Comparison of ENCODE assay signal across 9 mouse cellular contexts in genomic region chr8:89045218-89045601, GRCm38 (mm10). TPM values are rescaled to one million over a fixed set of nuclear protein-coding genes. Genes with fewer than 3 reads are reported as not detected.
A peak's percentile ranks its signal among the peaks of the same experiment; 100 is the strongest.
DNase-seq lines count a peak whose midpoint lies in the region; ATAC-seq and TF ChIP-seq lines count a peak whose summit lies in the region.
"Had no signal": no experiment of that assay in that cellular context is flagged by ENCODE, and none has a peak within 500 bp of the region (broad histone marks: within the 10 kb centered on the region; RNA-seq: fewer than 3 reads in every experiment).

No protein-coding gene starts in this region.

- ATAC-seq in cerebellum, adult (ENCODE audit: insufficient number of reproducible peaks, low FRiP score, low TSS enrichment), result no peak
- no peak for ATAC-seq in hindbrain, postnatal 0 days
- no peak for ATAC-seq in midbrain, embryonic 11.5 days (ENCODE audit: low FRiP score)

- TF ChIP-seq CTCF in hindbrain, postnatal 0 days (IDR thresholded peaks at IDR 0.05; ENCODE audit: low read depth), result no peak

- H3K4me3 ChIP-seq in hindbrain, postnatal 0 days (ENCODE audit: low read length), result peak overlapping the region; percentile 52
- H3K4me3 ChIP-seq in midbrain, embryonic 11.5 days (ENCODE audit: low read depth, low read length), result peak overlapping the region; percentile 89

- H3K36me3 ChIP-seq in hindbrain, postnatal 0 days (ENCODE audit: insufficient read depth, low read length), result no peaks in the 10 kb centered on the region
- H3K36me3 ChIP-seq in midbrain, embryonic 11.5 days (ENCODE audit: control insufficient read depth, insufficient read depth, low read length), result no peaks in the 10 kb centered on the region

- 2% methylated on average over 29 of the region's 30 CpGs for WGBS in hindbrain, postnatal 0 days
- WGBS in midbrain, embryonic 11.5 days, result 0% methylated on average over 29 of the region's 30 CpGs

- peak overlapping the region; percentile 72 for H3K4me2 ChIP-seq in hindbrain, postnatal 0 days (ENCODE audit: low read depth, low read length)
- peak overlapping the region; percentile 75 for H3K4me2 ChIP-seq in midbrain, embryonic 11.5 days

- H3K9ac ChIP-seq in hindbrain, postnatal 0 days (replicated peaks; ENCODE audit: low read length), result no peak overlapping the region
- H3K9ac ChIP-seq in midbrain, embryonic 11.5 days (ENCODE audit: low read length), result peak overlapping the region; percentile 81

- H3K27me3 ChIP-seq in hindbrain, postnatal 0 days (ENCODE audit: insufficient read depth, low read length), result peaks cover 31% of the 10 kb centered on the region
- peaks cover 27% of the 10 kb centered on the region for H3K27me3 ChIP-seq in midbrain, embryonic 11.5 days (ENCODE audit: control insufficient read depth, insufficient read depth, low read length)

- DNase-seq in cerebellum, postnatal 10 days, result peak; percentile 53 to 58
- peak; percentile 77 for DNase-seq in embryo, embryonic 10.5 days (ENCODE audit: low spot score)
- DNase-seq in hindbrain, postnatal 0 days (ENCODE audit: low spot score), result no peak
- no peak for DNase-seq in midbrain, embryonic 11.5 days (ENCODE audit: low spot score, missing footprints)
- no peak for DNase-seq in spleen, postnatal 4 days (ENCODE audit: low spot score in 2 of 2)
- DNase-seq in thymus, postnatal 4 days, result no peak
- DNase-seq in layer of hippocampus, adult 9-11 months, result no peak
- DNase-seq: adrenal gland, postnatal 10 days had no signal

- no peaks in the 10 kb centered on the region for H3K9me3 ChIP-seq in hindbrain, postnatal 0 days (ENCODE audit: low read length)
- H3K9me3 ChIP-seq in midbrain, embryonic 11.5 days (ENCODE audit: control insufficient read depth, low read length), result no peaks in the 10 kb centered on the region

- no peak overlapping the region for H3K27ac ChIP-seq in hindbrain, postnatal 0 days
- peak overlapping the region; percentile 11; the same call in 1 of the 2 replicates for H3K27ac ChIP-seq in midbrain, embryonic 11.5 days (ENCODE audit: low read depth, low read length)

- no peaks in the 10 kb centered on the region for H3K4me1 ChIP-seq in hindbrain, postnatal 0 days (ENCODE audit: insufficient read depth, low read length)
- peaks cover 13% of the 10 kb centered on the region for H3K4me1 ChIP-seq in midbrain, embryonic 11.5 days (ENCODE audit: control insufficient read depth, insufficient read depth, low read length)

RNA-seq across cellular contexts. Expression of gene Sall1, which starts 1.2 kb away (rescaled TPM):
- 7.5 and 10.7 TPM in 2 replicates for total RNA-seq in hindbrain, postnatal 0 days (2014; rRNA removed)
- polyA plus RNA-seq in hindbrain, postnatal 0 days (2015; fragmentation: Nextera tagmentation; extraction: Ambion mirVana), result 3.3 and 3.6 TPM in 2 replicates
- 17.0 and 17.1 TPM in 2 replicates for polyA plus RNA-seq in midbrain, embryonic 11.5 days (2014; fragmentation: Nextera tagmentation; extraction: Ambion mirVana)

Comparison
In these comparisons a context has a peak if more than half of its experiments do, and no peak if none do; other contexts are left out.
1. DNase-seq: peak in cerebellum, postnatal 10 days (2 of 2) and embryo, embryonic 10.5 days (single experiment); none in hindbrain, postnatal 0 days (single experiment), midbrain, embryonic 11.5 days (single experiment), spleen, postnatal 4 days (0 of 2), thymus, postnatal 4 days (single experiment) and layer of hippocampus, adult 9-11 months (single experiment).